Mouse (Mus musculus) testis, adult 2 months (tissue): Measurements from ENCODE around the gene Gabrb1.
"Not testable (repeated sequence)": the region's sequence is repeated elsewhere in the genome, so short reads cannot be mapped to it uniquely, and the experiment has no call there.

ENCODE experiments used
- CTCF ChIP-seq: fragments of 200-500 bp; IDR thresholded peaks from 2 replicates; pipeline ENCODE4 v1.5.1; 2012; ENCODE audit warnings: low read depth, mild to moderate bottlenecking, inconsistent platforms, low read length, moderate library complexity; ENCODE audit not compliant: control insufficient read depth, insufficient read depth, insufficient replicate concordance
- POLR2A ChIP-seq: fragments of 200-500 bp; IDR thresholded peaks from 2 replicates; pipeline ENCODE4 v1.6.1; 2012; ENCODE audit warnings: low read depth, mild to moderate bottlenecking, inconsistent platforms, low read length, moderate library complexity; ENCODE audit not compliant: control insufficient read depth

GRCm38 (mm10) chr5:72155686-72156085 is 497.8 kb downstream of the Gabrb1 start:
- TF ChIP-seq CTCF, POLR2A: not testable (repeated sequence)
